Mouse (Mus musculus): Measurements from ENCODE around the gene D10Wsu102e. TPM values are rescaled to one million over a fixed set of nuclear protein-coding genes. Genes with fewer than 3 reads are reported as not detected.
A peak's percentile ranks its signal among the peaks of the same experiment; 100 is the strongest.
"Not testable (repeated sequence)": the region's sequence is repeated elsewhere in the genome, so short reads cannot be mapped to it uniquely, and the experiment has no call there.

Gene D10Wsu102e
- polyA plus RNA-seq, 1 experiment from 2014 or later: 0.20 TPM

DNA sequence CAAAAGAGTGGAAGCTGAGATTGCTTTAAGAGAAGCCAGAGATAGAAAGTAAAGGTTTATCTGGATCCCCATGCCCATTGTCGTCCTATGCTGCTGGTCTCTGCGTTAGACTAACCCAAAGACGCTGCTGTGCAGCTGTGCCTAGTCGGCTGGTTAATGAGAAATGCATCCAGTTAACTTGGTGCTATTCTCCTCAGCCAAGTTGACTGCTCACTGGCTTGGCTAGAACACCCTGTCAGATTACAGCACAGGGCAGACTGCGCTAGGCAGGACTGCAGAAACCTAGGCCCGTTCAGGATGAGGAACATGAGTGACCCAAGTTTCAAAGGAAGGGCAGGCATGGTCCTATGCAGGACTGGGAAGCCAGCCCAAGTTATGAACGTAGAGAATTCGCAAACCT is 3.4 kb downstream of the D10Wsu102e start:
- H3K27ac ChIP-seq (ENCODE audit: low read length): no peak overlapping the region
- H3K4me2 ChIP-seq (replicated peaks; ENCODE audit: low read depth, low read length): no peak overlapping the region
- ATAC-seq (no peak), DNase-seq (ENCODE audit: low spot score) (no peak)
- H3K9me3 ChIP-seq (ENCODE audit: low read length): no peaks in the 10 kb centered on the region
- 92% methylated on average over 8 of the region's 8 CpGs for WGBS
- TF ChIP-seq EP300 (IDR thresholded peaks at IDR 0.05) (no peak), CTCF (IDR thresholded peaks at IDR 0.05) (no peak)
- 0 out of 2 replicates have a peak, but pooled peaks cover 4% of the 10 kb centered on the region for H3K4me1 ChIP-seq (ENCODE audit: insufficient read depth, low read depth, low read length)
- no peak overlapping the region for H3K4me3 ChIP-seq (ENCODE audit: low read depth, low read length)
- no peaks in the 10 kb centered on the region for H3K27me3 ChIP-seq (replicated peaks; ENCODE audit: insufficient read depth, low read length)
- H3K9ac ChIP-seq (replicated peaks; ENCODE audit: low read depth): no peak overlapping the region
- H3K36me3 ChIP-seq (ENCODE audit: insufficient read depth, low read length): peaks cover 12% of the 10 kb centered on the region; the same call in 1 of the 2 replicates

DNA sequence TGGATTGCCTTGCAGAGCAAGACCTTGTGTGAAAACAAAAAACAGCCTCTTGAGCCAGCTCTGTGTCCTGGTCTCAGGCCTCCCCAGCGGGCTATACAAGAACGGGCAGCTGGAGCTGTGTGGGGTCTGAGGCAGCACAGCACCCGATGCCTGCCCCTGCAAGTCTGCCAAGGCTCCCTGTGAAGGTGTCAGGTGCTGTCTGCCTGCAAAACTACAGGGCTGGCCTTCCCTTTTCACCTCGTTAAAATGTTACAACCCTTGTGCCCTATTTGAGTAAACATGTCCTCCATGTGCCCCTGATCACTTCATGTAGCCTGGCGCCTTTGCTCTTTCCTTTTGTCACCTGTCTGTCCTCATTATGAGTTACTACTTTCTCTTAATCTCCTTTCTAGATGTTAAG is 8.9 kb downstream of the D10Wsu102e start:
- Histone ChIP-seq H3K4me1 (ENCODE audit: insufficient read depth, low read depth, low read length) (no peaks in the 10 kb centered on the region), H3K4me2 (replicated peaks; ENCODE audit: low read depth, low read length) (no peak overlapping the region), H3K4me3 (ENCODE audit: low read depth, low read length) (no peak overlapping the region), H3K36me3 (ENCODE audit: insufficient read depth, low read length) (peaks cover 12% of the 10 kb centered on the region; the same call in 1 of the 2 replicates), H3K27ac (ENCODE audit: low read length) (no peak overlapping the region), H3K27me3 (replicated peaks; ENCODE audit: insufficient read depth, low read length) (no peaks in the 10 kb centered on the region), H3K9ac (replicated peaks; ENCODE audit: low read depth) (no peak overlapping the region), H3K9me3 (ENCODE audit: low read length) (no peaks in the 10 kb centered on the region)
- TF ChIP-seq CTCF (IDR thresholded peaks at IDR 0.05) (no peak), EP300 (IDR thresholded peaks at IDR 0.05) (no peak)
- no peak for DNase-seq (ENCODE audit: low spot score)
- 34% methylated on average over 5 of the region's 5 CpGs for WGBS
- ATAC-seq: no peak

DNA sequence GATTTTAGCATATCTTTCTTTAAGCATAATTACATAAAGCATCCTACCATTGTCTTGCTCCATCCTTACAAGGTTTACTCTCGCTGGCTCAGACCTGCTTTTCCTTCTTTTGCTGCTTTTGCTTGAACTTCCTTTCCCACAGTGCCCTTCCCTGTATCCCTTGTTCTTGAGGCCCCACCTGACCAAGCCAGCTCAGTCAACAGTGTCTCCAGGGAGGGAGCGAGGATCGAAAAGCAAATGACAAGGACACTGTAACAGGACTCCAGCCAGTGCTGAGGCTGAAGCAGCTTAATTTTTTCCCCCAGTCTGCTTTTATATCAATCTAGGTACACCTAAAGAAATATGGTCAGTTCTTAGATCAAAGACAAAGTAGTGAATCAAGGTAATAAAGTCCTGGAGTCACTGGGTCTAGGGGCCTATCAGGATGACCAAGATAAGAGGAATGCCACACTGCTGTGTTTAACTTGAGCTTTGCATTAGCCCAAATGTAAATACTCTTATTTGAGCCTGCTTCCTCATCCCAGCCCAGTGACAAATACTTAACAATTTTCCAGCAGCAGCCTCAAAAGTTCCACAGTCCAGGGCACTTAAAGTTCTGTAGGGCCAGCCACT is 14.1 kb downstream of the D10Wsu102e start:
- ATAC-seq (no peak), DNase-seq (ENCODE audit: low spot score) (no peak)
- Histone ChIP-seq H3K9ac (replicated peaks; ENCODE audit: low read depth) (no peak overlapping the region), H3K27me3 (replicated peaks; ENCODE audit: insufficient read depth, low read length) (no peaks in the 10 kb centered on the region), H3K9me3 (ENCODE audit: low read length) (no peaks in the 10 kb centered on the region), H3K4me1 (ENCODE audit: insufficient read depth, low read depth, low read length) (no peaks in the 10 kb centered on the region), H3K36me3 (ENCODE audit: insufficient read depth, low read length) (no peaks in the 10 kb centered on the region; the same call in 1 of the 2 replicates), H3K4me2 (replicated peaks; ENCODE audit: low read depth, low read length) (no peak overlapping the region), H3K4me3 (ENCODE audit: low read depth, low read length) (no peak overlapping the region), H3K27ac (ENCODE audit: low read length) (no peak overlapping the region)
- TF ChIP-seq CTCF (IDR thresholded peaks at IDR 0.05): no peak
- no peak for TF ChIP-seq EP300 (IDR thresholded peaks at IDR 0.05)
- WGBS: 62% methylated on average over 3 of the region's 3 CpGs

- not testable (repeated sequence) for DNase-seq (ENCODE audit: low spot score); H3K27me3 ChIP-seq (replicated peaks; ENCODE audit: insufficient read depth, low read length); H3K4me2 ChIP-seq (replicated peaks; ENCODE audit: low read depth, low read length); H3K4me3 ChIP-seq (ENCODE audit: low read depth, low read length); H3K27ac ChIP-seq (ENCODE audit: low read length); ATAC-seq; H3K9ac ChIP-seq (replicated peaks; ENCODE audit: low read depth); H3K9me3 ChIP-seq (ENCODE audit: low read length); H3K4me1 ChIP-seq (ENCODE audit: insufficient read depth, low read depth, low read length); H3K36me3 ChIP-seq (ENCODE audit: insufficient read depth, low read length)
- 91% methylated on average over 5 of the region's 5 CpGs for WGBS
Measured at GRCm38 (mm10) chr10:83375458-83375857, 15.4 kb downstream of the D10Wsu102e start.

GRCm38 (mm10) chr10:83376911-83377682 is 17.1 kb downstream of the D10Wsu102e start:
- TF ChIP-seq CTCF (IDR thresholded peaks at IDR 0.05) (no peak), EP300 (IDR thresholded peaks at IDR 0.05) (no peak)
- H3K27ac ChIP-seq (ENCODE audit: low read length): no peak overlapping the region
- H3K4me1 ChIP-seq (ENCODE audit: insufficient read depth, low read depth, low read length): no peaks in the 10 kb centered on the region
- WGBS: 71% methylated on average over 8 of the region's 8 CpGs
- ATAC-seq (peak; percentile 14; the same call in 1 of the 2 replicates), DNase-seq (ENCODE audit: low spot score) (no peak)
- no peak overlapping the region for H3K4me2 ChIP-seq (replicated peaks; ENCODE audit: low read depth, low read length)
- no peak overlapping the region for H3K9ac ChIP-seq (replicated peaks; ENCODE audit: low read depth)
- no peak overlapping the region for H3K4me3 ChIP-seq (ENCODE audit: low read depth, low read length)
- no peaks in the 10 kb centered on the region for H3K27me3 ChIP-seq (replicated peaks; ENCODE audit: insufficient read depth, low read length)
- no peaks in the 10 kb centered on the region for H3K9me3 ChIP-seq (ENCODE audit: low read length)
- no peaks in the 10 kb centered on the region; the same call in 1 of the 2 replicates for H3K36me3 ChIP-seq (ENCODE audit: insufficient read depth, low read length)

DNA sequence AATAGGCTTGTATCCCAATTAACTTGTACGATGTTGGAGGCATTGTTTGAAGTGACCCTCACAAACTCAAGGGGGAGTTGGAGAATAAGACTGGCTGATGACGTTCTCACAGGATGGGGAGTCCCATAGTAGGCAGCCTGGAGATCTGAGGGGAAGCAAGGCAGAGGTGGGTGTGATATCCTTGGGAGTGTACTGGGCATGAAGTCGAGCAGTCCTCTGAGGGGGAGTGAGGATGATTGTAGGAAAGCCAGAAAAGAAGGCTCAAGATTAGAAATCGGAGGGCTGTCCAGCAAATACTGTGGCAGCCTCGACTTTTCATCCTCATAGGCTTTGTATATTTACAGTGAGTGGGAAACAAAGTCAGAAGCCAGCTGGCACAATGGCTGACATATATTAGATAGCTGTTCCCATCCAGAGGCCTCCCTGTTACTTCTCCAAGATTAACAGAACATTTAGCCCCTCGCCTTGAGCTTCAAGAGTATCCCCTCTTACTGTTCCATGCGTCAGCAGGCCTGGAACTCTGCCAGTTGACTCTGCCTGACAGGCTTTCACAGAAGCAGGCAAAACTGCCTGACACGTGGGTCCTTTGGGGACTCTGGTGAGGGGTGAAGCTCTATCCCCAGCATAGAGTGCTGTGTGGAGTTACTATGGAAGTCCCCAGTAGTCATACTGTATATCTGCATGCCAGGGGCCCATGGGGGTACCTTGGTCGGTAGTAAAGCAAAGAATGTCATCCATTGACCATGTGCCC is 18.2 kb downstream of the D10Wsu102e start:
- Histone ChIP-seq H3K27me3 (replicated peaks; ENCODE audit: insufficient read depth, low read length) (no peaks in the 10 kb centered on the region), H3K9ac (replicated peaks; ENCODE audit: low read depth) (no peak overlapping the region), H3K9me3 (ENCODE audit: low read length) (no peaks in the 10 kb centered on the region), H3K4me3 (ENCODE audit: low read depth, low read length) (no peak overlapping the region), H3K27ac (ENCODE audit: low read length) (no peak overlapping the region), H3K4me2 (replicated peaks; ENCODE audit: low read depth, low read length) (no peak overlapping the region), H3K4me1 (ENCODE audit: insufficient read depth, low read depth, low read length) (no peaks in the 10 kb centered on the region), H3K36me3 (ENCODE audit: insufficient read depth, low read length) (no peaks in the 10 kb centered on the region; the same call in 1 of the 2 replicates)
- peak; percentile 43 for DNase-seq (ENCODE audit: low spot score)
- ATAC-seq: peak; percentile 74
- WGBS: 59% methylated on average over 9 of the region's 9 CpGs
- TF ChIP-seq CTCF (IDR thresholded peaks at IDR 0.05): no peak
- TF ChIP-seq EP300 (IDR thresholded peaks at IDR 0.05): no peak

Measured in lung, postnatal 0 days (tissue).